Mouse (Mus musculus) retina, postnatal 7 days (tissue): ENCODE measurements around the gene Cryl1.

Experiments
- DNase-seq: peaks from one replicate; pipeline ENCODE4 v3.0.0-alpha.2; 2012; ENCODE audit warnings: low read depth, low spot score

The Cryl1 gene

GRCm38 (mm10) chr14:57318812-57319211 is 79.5 kb downstream of the Cryl1 start:
- DNase-seq = no peak

- DNase-seq = no peak
Measured at GRCm38 (mm10) chr14:57316662-57317600, 81.4 kb downstream of the Cryl1 start.

- no peak for DNase-seq
Measured at GRCm38 (mm10) chr14:57315976-57316375, 82.4 kb downstream of the Cryl1 start.

DNA sequence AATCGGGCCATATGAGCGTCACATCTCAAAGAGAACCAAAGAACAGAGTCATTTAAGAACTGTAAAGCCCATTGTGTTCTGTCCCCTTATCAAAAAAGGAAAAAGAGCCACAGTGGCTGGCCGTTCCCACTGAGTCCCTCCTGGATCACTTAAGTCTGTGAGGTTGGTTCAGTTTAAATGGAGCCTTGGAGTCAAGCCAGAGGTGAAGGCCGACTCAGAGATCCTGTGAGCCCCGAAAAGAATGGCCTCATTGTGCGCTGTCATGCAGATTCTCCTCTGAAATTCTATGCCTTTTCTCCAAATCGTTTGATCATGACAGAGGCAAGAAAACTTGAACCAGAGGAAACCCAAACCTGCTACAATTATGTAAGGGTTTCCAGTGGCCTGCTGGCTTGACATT is 82.8 kb downstream of the Cryl1 start:
- DNase-seq = no peak

- no peak for DNase-seq
Measured at GRCm38 (mm10) chr14:57301600-57302230, 96.6 kb downstream of the Cryl1 start.

- no peak for DNase-seq
Measured at GRCm38 (mm10) chr14:57300530-57300929, 97.8 kb downstream of the Cryl1 start.

DNA sequence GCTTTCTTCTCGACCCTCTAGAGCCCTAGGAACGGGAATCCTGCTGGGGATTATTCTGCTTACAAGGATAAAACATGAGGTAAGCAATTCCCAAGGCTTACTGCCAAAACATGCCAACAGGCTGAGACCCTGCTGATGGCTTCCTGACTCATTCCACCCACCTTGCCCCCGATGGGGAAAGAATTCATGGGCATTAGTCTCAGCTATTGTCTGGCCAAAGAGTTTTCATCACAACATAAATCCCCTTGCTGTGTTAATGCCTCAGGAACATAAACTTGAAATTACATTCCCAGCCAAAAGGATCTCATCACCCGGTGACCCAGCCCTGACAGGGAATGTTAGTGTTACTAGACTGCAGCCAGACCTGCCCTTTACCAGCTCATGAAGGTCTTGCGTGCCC is 100.7 kb downstream of the Cryl1 start:
- DNase-seq = no peak

DNA sequence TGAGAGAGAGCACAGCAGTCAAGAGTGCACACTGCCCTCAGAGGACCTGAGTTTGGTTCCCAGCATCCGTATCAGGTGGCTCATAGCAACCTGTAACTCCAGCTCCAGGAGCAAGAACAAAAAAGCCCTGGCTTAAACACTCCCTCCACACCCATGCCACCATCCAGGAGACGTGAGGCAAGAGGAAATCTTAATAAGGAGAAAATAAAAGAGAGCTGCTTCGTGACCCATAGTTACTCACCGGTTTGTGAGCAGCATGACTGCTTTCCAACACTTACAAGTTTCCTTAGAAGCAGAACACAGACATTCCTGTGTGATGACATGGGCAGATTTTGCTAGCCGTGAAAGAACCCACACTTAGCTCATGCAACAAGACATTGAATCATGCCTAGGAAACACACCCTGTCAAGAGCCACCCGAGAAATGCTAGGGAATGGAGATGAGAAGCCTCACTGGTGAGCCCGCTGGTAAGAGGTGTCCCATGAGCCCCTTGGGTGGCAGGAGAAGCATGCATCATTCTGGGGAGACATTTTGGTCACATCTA is 106.9 kb downstream of the Cryl1 start:
- DNase-seq = no peak

GRCm38 (mm10) chr14:57289105-57289504 is 109.2 kb downstream of the Cryl1 start:
- no peak for DNase-seq

DNA sequence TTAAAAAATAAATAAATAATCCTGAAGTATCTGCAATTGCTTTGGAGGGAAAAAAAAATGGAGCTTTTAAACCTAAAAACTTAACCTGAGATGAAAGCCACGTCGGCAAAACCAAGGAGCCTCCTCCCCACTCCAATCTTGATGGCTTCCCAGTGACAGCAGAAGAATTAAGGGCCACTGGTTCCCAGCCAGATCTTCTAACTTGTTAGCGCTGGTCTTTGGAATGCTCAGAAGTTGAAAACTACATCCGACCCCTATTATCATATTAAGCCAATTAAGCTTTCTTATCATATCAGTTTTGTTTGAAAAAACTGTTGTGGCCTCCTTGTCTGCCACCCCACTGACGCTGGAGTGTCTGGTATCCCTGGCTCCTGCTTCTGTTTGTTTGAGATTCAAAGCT is 114.5 kb downstream of the Cryl1 start:
- no peak for DNase-seq

- no peak for DNase-seq
Measured at GRCm38 (mm10) chr14:57282591-57282990, 115.7 kb downstream of the Cryl1 start.

GRCm38 (mm10) chr14:57280835-57281234 is 117.5 kb downstream of the Cryl1 start:
- no peak for DNase-seq

GRCm38 (mm10) chr14:57276481-57277012 is 121.8 kb downstream of the Cryl1 start:
- DNase-seq = no peak

DNA sequence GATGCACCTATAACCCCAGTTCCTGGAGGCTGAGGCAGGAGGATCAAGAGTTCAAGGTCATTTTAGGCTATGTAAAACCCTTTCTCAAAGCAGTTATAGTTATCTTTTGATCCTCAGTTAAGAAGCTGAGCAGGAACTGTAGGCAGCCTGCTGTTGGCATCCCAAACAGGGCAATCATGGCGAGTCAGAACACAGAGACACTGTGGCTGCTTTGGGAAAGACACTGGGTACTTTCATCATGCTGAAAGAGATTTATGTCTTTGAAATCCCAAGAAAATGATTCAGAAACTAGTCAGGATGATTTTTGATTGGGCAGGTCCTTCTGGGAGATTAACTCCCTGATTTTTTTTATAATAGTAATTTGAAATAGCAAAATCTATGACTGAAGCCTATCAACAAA is 126.0 kb downstream of the Cryl1 start:
- no peak for DNase-seq

DNA sequence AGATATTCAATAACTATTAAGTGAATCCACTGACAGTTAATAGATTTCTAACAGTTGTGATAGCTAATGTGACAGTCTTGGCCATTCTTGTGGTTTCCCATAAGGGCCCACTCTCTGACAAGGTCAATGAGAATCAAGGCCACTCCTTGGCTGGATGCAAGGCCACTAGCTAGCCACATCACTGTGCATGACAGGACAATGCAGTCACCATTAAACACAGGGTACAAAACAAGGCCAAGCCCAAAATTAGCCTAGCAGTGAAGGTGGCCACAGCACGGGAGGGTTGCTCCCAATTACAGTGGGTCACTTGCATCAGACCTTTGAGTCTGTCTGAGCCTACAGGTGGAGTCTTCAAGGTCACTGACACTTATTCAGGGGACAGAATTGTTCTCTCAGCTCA is 126.5 kb downstream of the Cryl1 start:
- no peak for DNase-seq

- no peak for DNase-seq
Measured at GRCm38 (mm10) chr14:57268900-57269299, 129.4 kb downstream of the Cryl1 start.

DNA sequence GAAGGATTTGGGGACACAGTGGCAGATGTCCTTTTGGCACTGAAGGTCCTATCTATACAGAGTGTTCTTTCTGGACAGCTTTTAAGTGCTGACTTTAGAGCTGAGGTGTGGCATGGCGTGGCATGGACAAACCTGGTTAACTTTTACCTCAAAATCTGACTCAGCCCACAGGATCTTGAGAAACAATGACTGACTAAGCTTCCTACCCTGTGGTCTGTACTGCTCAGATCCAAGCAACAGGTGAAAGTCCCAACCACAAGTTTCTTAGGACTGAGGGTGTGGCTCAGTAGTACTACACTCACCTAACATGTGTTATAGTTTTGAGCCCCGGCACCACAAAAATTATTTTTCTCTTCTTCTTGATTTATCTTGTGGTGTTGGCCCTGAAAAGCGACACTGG is 130.0 kb downstream of the Cryl1 start:
- no peak for DNase-seq

- DNase-seq = no peak
Measured at GRCm38 (mm10) chr14:57263943-57264342, 134.4 kb downstream of the Cryl1 start.

DNA sequence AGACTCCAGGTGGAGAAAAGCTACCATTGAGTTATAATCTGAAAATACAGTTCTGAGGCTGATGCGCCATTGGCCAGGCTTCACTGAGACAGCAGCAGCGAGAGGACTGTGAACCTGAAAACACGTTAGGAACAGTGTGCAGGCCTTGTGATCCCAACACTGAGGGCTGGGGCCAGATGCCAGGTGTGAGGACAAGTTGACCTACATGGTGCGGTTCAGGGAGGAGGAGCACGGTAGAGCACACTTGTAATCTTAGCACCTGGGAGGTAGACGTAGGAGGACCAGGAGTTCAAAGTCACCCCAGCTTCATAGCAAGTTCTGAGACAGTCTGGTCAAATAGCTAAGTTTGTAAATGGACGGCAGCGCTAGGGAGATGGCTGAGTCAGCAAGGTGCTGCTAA is 139.0 kb downstream of the Cryl1 start:
- DNase-seq = no peak

DNA sequence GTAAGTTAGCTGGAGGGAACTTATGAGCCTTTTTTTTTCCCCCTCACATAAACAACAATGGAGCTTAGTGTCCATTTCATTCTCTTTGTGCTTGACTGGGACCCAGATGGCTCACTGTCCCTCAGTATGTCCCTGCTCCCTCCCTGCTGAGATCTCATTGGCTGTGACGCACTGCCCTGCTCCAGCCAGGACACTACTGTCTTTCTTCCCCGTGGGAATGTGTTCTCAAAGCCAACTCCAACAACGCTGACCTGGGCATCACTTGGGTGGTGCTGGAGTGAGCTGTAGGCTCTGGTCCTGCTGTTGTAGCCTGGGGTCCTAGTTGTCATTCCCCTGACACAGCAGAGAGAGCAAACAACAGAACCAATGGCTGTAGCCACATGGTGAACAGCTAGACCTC is 149.7 kb downstream of the Cryl1 start:
- no peak for DNase-seq

DNA sequence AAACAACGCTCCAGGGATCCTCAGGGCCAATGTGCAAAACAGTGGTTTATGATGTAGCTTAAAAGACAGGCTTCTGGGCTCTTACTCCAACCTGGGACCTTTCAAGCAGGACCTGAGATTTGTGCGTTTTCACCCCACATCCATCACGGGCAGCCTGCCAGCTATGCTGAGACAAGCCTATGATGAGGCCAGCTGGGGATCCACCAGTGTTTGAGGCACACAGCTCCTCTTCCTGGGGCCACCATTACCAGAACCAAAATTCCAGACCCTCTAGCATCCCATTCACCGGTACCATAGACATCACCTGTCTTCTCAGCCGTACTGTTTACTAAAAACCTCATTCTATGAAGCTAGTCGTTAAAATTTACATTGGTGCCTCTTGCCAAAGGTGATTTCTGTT is 151.8 kb downstream of the Cryl1 start:
- no peak for DNase-seq

- DNase-seq = no peak
Measured at GRCm38 (mm10) chr14:57242978-57243377, 155.4 kb downstream of the Cryl1 start.

GRCm38 (mm10) chr14:57235276-57235675 is 163.1 kb downstream of the Cryl1 start:
- DNase-seq = no peak
